Mouse (Mus musculus): ENCODE results near the gene Scap. TPM values are rescaled to one million over a fixed set of nuclear protein-coding genes. Genes with fewer than 3 reads are reported as not detected.
"Not testable (repeated sequence)": the region's sequence is repeated elsewhere in the genome, so short reads cannot be mapped to it uniquely, and the experiment has no call there.

Scap gene
- total and polyA plus RNA-seq, 2 experiments from 2014 or later = 50.9 to 162 TPM

DNA sequence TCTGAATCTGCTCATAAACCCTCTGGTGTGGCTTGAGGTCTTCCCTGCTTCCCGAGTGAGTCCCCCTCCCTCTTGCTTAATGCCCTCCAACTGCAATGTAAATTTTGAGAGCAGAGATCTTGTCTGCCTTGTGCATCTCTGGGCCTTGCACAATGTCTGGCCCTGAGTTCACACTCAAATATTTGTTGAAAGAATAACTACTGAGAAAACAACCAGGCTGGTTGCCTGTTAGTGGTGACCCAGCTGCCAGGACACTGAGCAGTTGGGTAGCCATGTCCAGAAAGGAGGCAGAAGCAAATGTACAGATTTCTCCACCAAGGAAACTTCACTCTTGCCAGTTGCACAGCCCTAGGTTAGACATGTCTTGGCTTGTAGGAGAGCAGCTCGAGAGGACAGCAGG, 25.3 kb downstream of the Scap start:
- peaks cover 26% of the 10 kb centered on the region; the same call in 1 of the 2 replicates for H3K36me3 ChIP-seq (ENCODE audit: insufficient read depth, low read length)
- no peaks in the 10 kb centered on the region for H3K27me3 ChIP-seq (ENCODE audit: insufficient read depth, low read length)
- H3K27ac ChIP-seq = no peak overlapping the region
- TF ChIP-seq CTCF (IDR thresholded peaks at IDR 0.05; ENCODE audit: low read depth) = no peak
- no peaks in the 10 kb centered on the region for H3K4me1 ChIP-seq (ENCODE audit: insufficient read depth, low read length)
- no peaks in the 10 kb centered on the region for H3K9me3 ChIP-seq (ENCODE audit: low read length)
- no peak overlapping the region for H3K9ac ChIP-seq (replicated peaks; ENCODE audit: low read length)
- ATAC-seq (no peak), DNase-seq (ENCODE audit: low spot score) (no peak)
- H3K4me2 ChIP-seq (ENCODE audit: low read depth, low read length) = no peak overlapping the region
- 92% methylated on average over 2 of the region's 2 CpGs for WGBS
- no peak overlapping the region for H3K4me3 ChIP-seq (ENCODE audit: low read length)

DNA sequence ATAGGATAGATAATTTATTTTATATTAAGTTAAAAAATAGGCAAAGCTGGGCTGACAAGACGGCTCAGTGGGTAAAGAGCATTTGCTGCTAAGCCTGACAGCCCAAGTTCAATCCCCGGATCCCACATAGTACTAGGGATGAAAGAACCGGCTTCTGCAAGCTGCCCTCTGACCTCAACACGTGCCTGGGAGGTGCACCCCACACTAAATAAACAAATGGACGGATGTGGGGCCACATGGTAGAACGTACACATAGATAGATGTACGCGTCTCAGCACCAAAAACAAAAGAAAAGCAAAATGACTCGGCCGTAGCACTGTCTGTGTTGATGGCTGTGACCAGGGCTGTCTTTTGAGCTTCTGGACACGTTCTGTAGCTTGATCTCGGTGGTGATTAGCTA, 28.2 kb downstream of the Scap start:
- 83% methylated on average over 12 of the region's 12 CpGs for WGBS
- Histone ChIP-seq H3K4me3 (ENCODE audit: low read length) (no peak overlapping the region), H3K4me1 (ENCODE audit: insufficient read depth, low read length) (no peaks in the 10 kb centered on the region), H3K27me3 (ENCODE audit: insufficient read depth, low read length) (no peaks in the 10 kb centered on the region), H3K27ac (no peak overlapping the region), H3K4me2 (ENCODE audit: low read depth, low read length) (no peak overlapping the region), H3K9me3 (ENCODE audit: low read length) (no peaks in the 10 kb centered on the region), H3K9ac (replicated peaks; ENCODE audit: low read length) (no peak overlapping the region), H3K36me3 (ENCODE audit: insufficient read depth, low read length) (peaks cover 29% of the 10 kb centered on the region; the same call in 1 of the 2 replicates)
- DNase-seq (ENCODE audit: low spot score) = no peak
- no peak for TF ChIP-seq CTCF (IDR thresholded peaks at IDR 0.05; ENCODE audit: low read depth)
- ATAC-seq = no peak

DNA sequence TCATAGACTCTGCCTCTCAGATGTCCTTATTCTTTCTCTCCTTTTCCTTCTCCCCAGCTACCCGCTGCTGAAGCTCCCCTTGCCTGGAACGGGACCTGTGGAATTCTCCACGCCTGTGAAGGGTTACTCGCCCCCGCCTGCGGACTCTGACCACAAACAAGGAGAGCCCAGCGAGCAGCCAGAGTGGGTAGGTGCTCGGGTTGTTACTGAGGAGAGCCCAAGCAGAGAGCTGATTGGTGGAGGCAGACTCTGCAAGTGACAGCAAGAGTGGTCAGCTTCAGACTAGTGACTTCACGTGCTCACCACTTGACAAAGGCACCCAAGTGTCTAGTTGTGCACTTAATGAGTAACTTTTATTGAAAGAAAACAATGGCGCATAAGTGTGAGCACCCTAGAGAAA, 29.2 kb downstream of the Scap start:
- Histone ChIP-seq H3K4me1 (ENCODE audit: insufficient read depth, low read length) (no peaks in the 10 kb centered on the region), H3K27ac (no peak overlapping the region), H3K9ac (replicated peaks; ENCODE audit: low read length) (no peak overlapping the region), H3K4me3 (ENCODE audit: low read length) (no peak overlapping the region), H3K27me3 (ENCODE audit: insufficient read depth, low read length) (no peaks in the 10 kb centered on the region), H3K36me3 (ENCODE audit: insufficient read depth, low read length) (peaks cover 25% of the 10 kb centered on the region; the same call in 1 of the 2 replicates), H3K4me2 (ENCODE audit: low read depth, low read length) (no peak overlapping the region), H3K9me3 (ENCODE audit: low read length) (no peaks in the 10 kb centered on the region)
- 87% methylated on average over 10 of the region's 10 CpGs for WGBS
- TF ChIP-seq CTCF (IDR thresholded peaks at IDR 0.05; ENCODE audit: low read depth) = no peak
- DNase-seq (ENCODE audit: low spot score) (no peak), ATAC-seq (no peak)

DNA sequence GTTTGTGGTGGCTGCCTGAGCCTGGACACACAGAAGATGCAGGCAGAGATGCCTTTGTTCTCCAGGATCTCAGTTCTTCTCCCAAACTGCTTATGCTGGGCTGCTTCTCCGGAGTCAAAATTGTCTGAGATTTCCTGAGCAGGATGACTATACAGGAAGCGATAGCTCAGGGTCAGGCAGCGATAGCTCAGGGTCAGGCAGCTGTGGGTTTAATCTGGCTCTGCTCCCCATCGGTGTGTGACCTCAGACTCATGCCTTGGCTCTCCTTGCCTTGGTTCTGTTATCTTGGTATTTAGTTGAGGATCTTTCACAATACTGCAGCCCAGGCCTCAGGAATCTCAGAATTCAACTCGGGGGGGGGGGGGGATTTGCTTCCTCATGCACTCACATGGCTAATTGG, 33.7 kb downstream of the Scap start:
- DNase-seq (ENCODE audit: low spot score) = no peak
- Histone ChIP-seq H3K27ac (no peak overlapping the region), H3K9ac (replicated peaks; ENCODE audit: low read length) (no peak overlapping the region), H3K27me3 (ENCODE audit: insufficient read depth, low read length) (no peaks in the 10 kb centered on the region), H3K9me3 (ENCODE audit: low read length) (no peaks in the 10 kb centered on the region), H3K4me1 (ENCODE audit: insufficient read depth, low read length) (no peaks in the 10 kb centered on the region), H3K4me3 (ENCODE audit: low read length) (no peak overlapping the region), H3K36me3 (ENCODE audit: insufficient read depth, low read length) (peaks cover 31% of the 10 kb centered on the region), H3K4me2 (ENCODE audit: low read depth, low read length) (no peak overlapping the region)
- no peak for TF ChIP-seq CTCF (IDR thresholded peaks at IDR 0.05; ENCODE audit: low read depth)
- 82% methylated on average over 5 of the region's 5 CpGs for WGBS
- ATAC-seq = no peak

DNA sequence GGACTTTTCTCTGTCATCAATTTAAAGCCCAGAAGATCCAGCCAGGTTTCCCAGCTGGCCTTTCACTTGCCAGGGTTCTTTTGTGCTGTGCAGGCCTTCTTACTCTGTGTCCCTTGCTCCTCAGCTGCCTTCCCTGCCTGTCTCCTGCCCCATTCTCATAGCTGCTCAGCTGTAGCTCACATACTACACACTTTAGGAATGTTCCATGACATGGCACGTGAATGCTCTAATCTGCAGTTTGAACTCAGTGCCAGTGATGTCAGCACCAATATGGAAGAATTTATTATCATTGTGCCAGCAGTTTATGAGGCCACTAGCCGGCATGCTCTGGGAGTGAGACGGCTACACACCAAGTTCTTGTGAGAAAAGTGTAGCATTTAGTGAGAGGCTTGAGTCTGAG, 36.8 kb downstream of the Scap start:
- TF ChIP-seq CTCF (IDR thresholded peaks at IDR 0.05; ENCODE audit: low read depth) = no peak
- no peak overlapping the region for H3K4me2 ChIP-seq (ENCODE audit: low read depth, low read length)
- DNase-seq (ENCODE audit: low spot score) = no peak
- ATAC-seq = no peak
- no peaks in the 10 kb centered on the region for H3K9me3 ChIP-seq (ENCODE audit: low read length)
- H3K4me3 ChIP-seq (ENCODE audit: low read length) = no peak overlapping the region
- H3K36me3 ChIP-seq (ENCODE audit: insufficient read depth, low read length) = peaks cover 39% of the 10 kb centered on the region
- WGBS = 91% methylated on average over 3 of the region's 3 CpGs
- H3K27me3 ChIP-seq (ENCODE audit: insufficient read depth, low read length) = no peaks in the 10 kb centered on the region
- H3K9ac ChIP-seq (replicated peaks; ENCODE audit: low read length) = no peak overlapping the region
- H3K27ac ChIP-seq = no peak overlapping the region
- H3K4me1 ChIP-seq (ENCODE audit: insufficient read depth, low read length) = no peaks in the 10 kb centered on the region

DNA sequence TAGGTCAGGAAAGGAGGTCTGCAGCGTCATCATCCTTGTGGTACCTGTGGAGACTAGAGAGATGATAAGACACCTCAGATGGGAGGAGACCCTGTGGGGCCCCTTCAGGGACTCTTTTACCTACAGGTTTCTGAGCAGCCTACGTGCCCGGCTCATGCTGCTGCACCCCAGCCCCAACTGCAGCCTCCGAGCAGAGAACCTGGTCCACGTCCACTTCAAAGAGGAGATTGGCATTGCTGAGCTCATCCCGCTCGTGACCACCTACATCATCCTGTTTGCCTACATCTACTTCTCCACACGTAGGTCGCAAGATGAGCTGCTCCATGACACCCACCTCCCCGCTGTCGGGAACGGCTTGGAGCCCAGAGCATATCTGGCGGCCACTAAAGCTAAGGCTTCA, 40.8 kb downstream of the Scap start:
- H3K27ac ChIP-seq = no peak overlapping the region
- no peak overlapping the region for H3K9ac ChIP-seq (replicated peaks; ENCODE audit: low read length)
- H3K4me1 ChIP-seq (ENCODE audit: insufficient read depth, low read length) = no peaks in the 10 kb centered on the region
- no peak overlapping the region for H3K4me2 ChIP-seq (ENCODE audit: low read depth, low read length)
- H3K9me3 ChIP-seq (ENCODE audit: low read length) = no peaks in the 10 kb centered on the region
- 95% methylated on average over 13 of the region's 13 CpGs for WGBS
- DNase-seq (ENCODE audit: low spot score) (no peak), ATAC-seq (no peak)
- no peak overlapping the region for H3K4me3 ChIP-seq (ENCODE audit: low read length)
- no peak for TF ChIP-seq CTCF (IDR thresholded peaks at IDR 0.05; ENCODE audit: low read depth)
- H3K36me3 ChIP-seq (ENCODE audit: insufficient read depth, low read length) = peaks cover 41% of the 10 kb centered on the region
- no peaks in the 10 kb centered on the region for H3K27me3 ChIP-seq (ENCODE audit: insufficient read depth, low read length)

DNA sequence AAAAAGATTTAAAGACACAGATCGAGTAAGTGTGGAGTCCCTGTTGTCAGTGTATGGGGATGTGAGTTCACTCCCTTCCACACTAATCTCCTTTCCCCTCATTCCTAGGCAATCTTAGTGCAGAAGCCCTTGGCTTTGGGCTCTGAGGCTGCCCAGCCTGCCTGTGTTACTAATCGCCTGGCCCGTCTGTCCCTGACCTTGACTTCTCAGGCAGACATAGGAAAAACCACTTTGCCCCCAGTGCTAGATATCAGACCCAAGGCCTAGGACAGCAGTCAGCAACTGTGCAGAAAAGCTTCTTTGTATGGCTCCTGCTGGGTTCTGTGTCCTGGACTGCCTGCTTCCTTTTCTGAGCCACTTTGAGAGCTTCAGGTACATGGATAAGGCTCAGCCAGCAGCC, 42.6 kb downstream of the Scap start:
- Histone ChIP-seq H3K36me3 (ENCODE audit: insufficient read depth, low read length) (peaks cover 48% of the 10 kb centered on the region), H3K4me1 (ENCODE audit: insufficient read depth, low read length) (no peaks in the 10 kb centered on the region), H3K27ac (no peak overlapping the region), H3K9me3 (ENCODE audit: low read length) (no peaks in the 10 kb centered on the region), H3K4me2 (ENCODE audit: low read depth, low read length) (no peak overlapping the region), H3K9ac (replicated peaks; ENCODE audit: low read length) (no peak overlapping the region), H3K27me3 (ENCODE audit: insufficient read depth, low read length) (no peaks in the 10 kb centered on the region), H3K4me3 (ENCODE audit: low read length) (no peak overlapping the region)
- no peak for ATAC-seq
- no peak for DNase-seq (ENCODE audit: low spot score)
- WGBS = 85% methylated on average over 3 of the region's 3 CpGs
- TF ChIP-seq CTCF (IDR thresholded peaks at IDR 0.05; ENCODE audit: low read depth) = no peak

DNA sequence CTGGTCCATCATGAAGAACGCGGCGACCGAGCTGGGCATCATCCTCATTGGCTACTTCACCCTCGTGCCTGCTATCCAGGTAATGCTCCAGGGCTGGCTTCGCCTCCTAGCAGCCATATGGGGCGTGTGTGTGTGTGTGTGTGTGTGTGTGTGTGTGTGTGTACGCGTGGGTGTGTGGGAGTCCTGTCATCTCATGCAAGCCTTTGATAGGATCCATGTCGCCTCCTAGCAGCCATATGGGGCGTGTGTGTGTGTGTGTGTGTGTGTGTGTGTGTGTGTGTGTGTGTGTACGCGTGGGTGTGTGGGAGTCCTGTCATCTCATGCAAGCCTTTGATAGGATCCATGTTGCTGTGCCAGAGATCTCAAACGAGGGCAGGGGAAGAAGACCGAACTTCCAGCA, 44.6 kb downstream of the Scap start:
- WGBS = 90% methylated on average over 15 of the region's 15 CpGs

More for the DNA sequence above, 44.6 kb downstream of the Scap start:
- H3K9me3 ChIP-seq (ENCODE audit: low read length); H3K27ac ChIP-seq; H3K9ac ChIP-seq (replicated peaks; ENCODE audit: low read length); ATAC-seq; H3K27me3 ChIP-seq (ENCODE audit: insufficient read depth, low read length); H3K4me3 ChIP-seq (ENCODE audit: low read length); H3K4me1 ChIP-seq (ENCODE audit: insufficient read depth, low read length); H3K4me2 ChIP-seq (ENCODE audit: low read depth, low read length); DNase-seq (ENCODE audit: low spot score): not testable (repeated sequence)
- H3K36me3 ChIP-seq (ENCODE audit: insufficient read depth, low read length) = peaks cover 54% of the 10 kb centered on the region
